Mouse (Mus musculus): ENCODE results near the gene Fam19a5. TPM values are rescaled to one million over a fixed set of nuclear protein-coding genes. Genes with fewer than 3 reads are reported as not detected.

The Fam19a5 gene
- polyA plus RNA-seq, 1 experiment from 2014 or later: 0.53 TPM

GRCm38 (mm10) chr15:87671929-87672328 lies 127.8 kb downstream of the Fam19a5 start:
- no peak for ATAC-seq (replicated peaks; ENCODE audit: extremely low read depth, insufficient read depth, low FRiP score)
- Histone ChIP-seq H3K9ac (ENCODE audit: low read length) (no peak overlapping the region), H3K4me2 (ENCODE audit: low read depth, low read length) (no peak overlapping the region), H3K36me3 (ENCODE audit: control insufficient read depth, insufficient read depth) (no peaks in the 10 kb centered on the region), H3K4me3 (ENCODE audit: low read length) (no peak overlapping the region), H3K4me1 (ENCODE audit: control insufficient read depth, insufficient read depth, low read length) (no peaks in the 10 kb centered on the region), H3K27me3 (ENCODE audit: control insufficient read depth, insufficient read depth, low read length) (no peaks in the 10 kb centered on the region), H3K27ac (ENCODE audit: low read length) (no peak overlapping the region), H3K9me3 (replicated peaks; ENCODE audit: control insufficient read depth, low read length) (no peaks in the 10 kb centered on the region)
- 82% methylated on average over 9 of the region's 9 CpGs for WGBS

GRCm38 (mm10) chr15:87678711-87679110 lies 134.6 kb downstream of the Fam19a5 start:
- 49% methylated on average over 6 of the region's 6 CpGs for WGBS
- Histone ChIP-seq H3K27ac (ENCODE audit: low read length) (no peak overlapping the region), H3K36me3 (ENCODE audit: control insufficient read depth, insufficient read depth) (no peaks in the 10 kb centered on the region), H3K27me3 (ENCODE audit: control insufficient read depth, insufficient read depth, low read length) (no peaks in the 10 kb centered on the region), H3K4me1 (ENCODE audit: control insufficient read depth, insufficient read depth, low read length) (no peaks in the 10 kb centered on the region; the same call in 1 of the 2 replicates), H3K9me3 (replicated peaks; ENCODE audit: control insufficient read depth, low read length) (no peaks in the 10 kb centered on the region), H3K4me3 (ENCODE audit: low read length) (no peak overlapping the region), H3K4me2 (ENCODE audit: low read depth, low read length) (no peak overlapping the region), H3K9ac (ENCODE audit: low read length) (no peak overlapping the region)
- no peak for ATAC-seq (replicated peaks; ENCODE audit: extremely low read depth, insufficient read depth, low FRiP score)

DNA sequence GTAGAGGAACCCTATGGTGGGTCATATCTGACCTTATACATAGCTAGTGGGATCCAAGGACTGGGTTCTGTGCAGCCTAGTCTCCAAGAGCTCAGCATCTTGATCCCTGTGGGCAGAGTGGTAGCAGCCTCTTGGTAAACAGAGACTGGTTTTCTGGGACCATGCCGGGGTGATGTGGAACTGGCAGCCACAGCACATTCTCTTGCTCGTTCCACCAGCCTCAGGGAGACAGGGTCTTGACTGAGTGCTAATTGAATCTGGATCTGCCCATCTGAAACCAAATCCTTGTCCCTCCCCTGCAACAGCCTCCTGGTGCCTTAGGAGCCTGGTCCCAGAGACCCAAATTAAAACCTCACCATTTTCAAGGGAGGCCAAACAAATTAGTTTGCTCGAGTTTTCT lies 138.3 kb downstream of the Fam19a5 start:
- Histone ChIP-seq H3K4me1 (ENCODE audit: control insufficient read depth, insufficient read depth, low read length) (no peaks in the 10 kb centered on the region; the same call in 1 of the 2 replicates), H3K27ac (ENCODE audit: low read length) (no peak overlapping the region), H3K9ac (ENCODE audit: low read length) (no peak overlapping the region), H3K36me3 (ENCODE audit: control insufficient read depth, insufficient read depth) (no peaks in the 10 kb centered on the region), H3K4me2 (ENCODE audit: low read depth, low read length) (no peak overlapping the region), H3K27me3 (ENCODE audit: control insufficient read depth, insufficient read depth, low read length) (no peaks in the 10 kb centered on the region), H3K4me3 (ENCODE audit: low read length) (no peak overlapping the region), H3K9me3 (replicated peaks; ENCODE audit: control insufficient read depth, low read length) (no peaks in the 10 kb centered on the region)
- no peak for ATAC-seq (replicated peaks; ENCODE audit: extremely low read depth, insufficient read depth, low FRiP score)
- 62% methylated on average over 3 of the region's 3 CpGs for WGBS

DNA sequence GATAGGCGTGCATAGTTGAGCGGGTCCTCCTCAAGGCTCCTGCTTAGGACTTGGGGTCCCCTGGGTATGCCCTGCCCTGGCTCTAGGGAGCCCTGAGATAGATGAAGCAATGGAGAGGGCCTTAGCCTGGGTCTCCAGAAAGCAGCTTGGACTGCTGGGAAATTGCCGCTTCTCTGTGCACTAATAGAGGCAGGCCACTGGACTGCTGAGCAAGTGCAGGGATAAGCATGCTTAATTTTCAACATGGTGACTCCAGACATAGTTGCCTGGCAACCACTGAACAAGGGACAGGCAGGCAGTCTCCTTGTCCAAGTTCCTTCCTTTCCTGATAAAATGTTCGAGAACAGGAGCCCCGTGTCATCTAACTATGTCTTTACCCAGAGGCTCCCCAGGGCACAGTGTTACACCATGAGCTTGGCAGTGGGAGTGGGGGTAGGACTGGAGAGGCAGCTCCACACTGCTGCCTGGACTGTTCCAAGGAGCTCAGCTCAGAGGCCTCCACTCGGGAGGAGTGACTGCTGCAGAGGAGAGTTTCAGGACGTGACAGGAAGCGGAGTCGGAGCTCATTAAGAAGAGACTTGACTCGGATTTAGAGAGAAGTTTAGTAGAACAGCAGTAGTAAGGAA lies 142.4 kb downstream of the Fam19a5 start:
- H3K4me1 ChIP-seq (ENCODE audit: control insufficient read depth, insufficient read depth, low read length): no peaks in the 10 kb centered on the region
- no peaks in the 10 kb centered on the region for H3K36me3 ChIP-seq (ENCODE audit: control insufficient read depth, insufficient read depth)
- H3K9ac ChIP-seq (ENCODE audit: low read length): no peak overlapping the region
- 52% methylated on average over 10 of the region's 10 CpGs for WGBS
- H3K27me3 ChIP-seq (ENCODE audit: control insufficient read depth, insufficient read depth, low read length): no peaks in the 10 kb centered on the region
- H3K9me3 ChIP-seq (replicated peaks; ENCODE audit: control insufficient read depth, low read length): no peaks in the 10 kb centered on the region
- ATAC-seq (replicated peaks; ENCODE audit: extremely low read depth, insufficient read depth, low FRiP score): 0 out of 2 replicates have a peak, but pooled peaks have one; percentile 23
- H3K27ac ChIP-seq (ENCODE audit: low read length): no peak overlapping the region
- no peak overlapping the region for H3K4me3 ChIP-seq (ENCODE audit: low read length)
- no peak overlapping the region for H3K4me2 ChIP-seq (ENCODE audit: low read depth, low read length)

- no peak overlapping the region for H3K4me2 ChIP-seq (ENCODE audit: low read depth, low read length)
- 73% methylated on average over 15 of the region's 15 CpGs for WGBS
- no peak for ATAC-seq (replicated peaks; ENCODE audit: extremely low read depth, insufficient read depth, low FRiP score)
- H3K27me3 ChIP-seq (ENCODE audit: control insufficient read depth, insufficient read depth, low read length): no peaks in the 10 kb centered on the region
- no peak overlapping the region for H3K9ac ChIP-seq (ENCODE audit: low read length)
- H3K9me3 ChIP-seq (replicated peaks; ENCODE audit: control insufficient read depth, low read length): no peaks in the 10 kb centered on the region; the same call in 1 of the 2 replicates
- no peaks in the 10 kb centered on the region for H3K4me1 ChIP-seq (ENCODE audit: control insufficient read depth, insufficient read depth, low read length)
- H3K4me3 ChIP-seq (ENCODE audit: low read length): no peak overlapping the region
- no peaks in the 10 kb centered on the region for H3K36me3 ChIP-seq (ENCODE audit: control insufficient read depth, insufficient read depth)
- H3K27ac ChIP-seq (ENCODE audit: low read length): no peak overlapping the region
Measured at GRCm38 (mm10) chr15:87691271-87691955, 147.3 kb downstream of the Fam19a5 start.

DNA sequence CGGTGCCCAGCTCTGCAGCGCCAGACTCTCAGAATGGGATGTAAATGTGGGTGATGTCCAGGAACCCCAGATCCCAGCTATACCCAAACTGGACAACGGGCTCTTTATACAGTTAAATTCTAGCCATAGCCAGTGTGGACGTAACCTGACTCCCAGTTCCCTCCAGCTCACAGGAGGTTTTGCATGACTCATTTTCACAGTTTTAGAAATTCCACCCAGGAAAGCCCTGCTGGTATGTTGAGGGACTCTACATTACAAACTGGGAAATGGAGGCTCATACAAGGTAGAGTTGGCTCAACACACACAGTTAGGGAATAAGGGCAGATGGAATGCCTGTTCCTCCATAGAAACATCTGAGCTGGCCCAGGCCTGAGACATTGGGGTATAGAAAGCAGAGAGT lies 147.9 kb downstream of the Fam19a5 start:
- no peak for ATAC-seq (replicated peaks; ENCODE audit: extremely low read depth, insufficient read depth, low FRiP score)
- Histone ChIP-seq H3K27ac (ENCODE audit: low read length) (no peak overlapping the region), H3K4me1 (ENCODE audit: control insufficient read depth, insufficient read depth, low read length) (no peaks in the 10 kb centered on the region), H3K4me3 (ENCODE audit: low read length) (no peak overlapping the region), H3K4me2 (ENCODE audit: low read depth, low read length) (no peak overlapping the region), H3K27me3 (ENCODE audit: control insufficient read depth, insufficient read depth, low read length) (no peaks in the 10 kb centered on the region), H3K9ac (ENCODE audit: low read length) (no peak overlapping the region), H3K36me3 (ENCODE audit: control insufficient read depth, insufficient read depth) (no peaks in the 10 kb centered on the region), H3K9me3 (replicated peaks; ENCODE audit: control insufficient read depth, low read length) (no peaks in the 10 kb centered on the region; the same call in 1 of the 2 replicates)
- WGBS: 78% methylated on average over 4 of the region's 4 CpGs

DNA sequence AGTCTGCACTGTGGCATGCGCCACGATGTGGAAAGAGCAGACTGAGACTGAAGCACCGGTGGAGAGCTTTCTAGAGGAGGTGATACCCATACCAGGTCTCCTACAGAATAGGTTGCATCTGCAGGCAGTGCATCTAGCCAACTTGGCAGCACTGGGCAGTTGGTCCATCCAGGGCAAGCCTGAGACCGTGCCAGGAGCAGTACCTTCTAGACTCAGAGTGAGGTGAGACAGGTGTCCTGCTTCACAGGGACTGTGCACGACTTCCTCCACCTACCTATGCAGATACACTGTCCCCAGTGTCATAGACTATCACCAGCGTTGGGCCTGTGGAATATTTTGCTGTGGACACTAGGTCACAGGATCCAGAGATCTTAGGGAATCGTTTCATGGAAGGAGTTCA lies 148.3 kb downstream of the Fam19a5 start:
- H3K9me3 ChIP-seq (replicated peaks; ENCODE audit: control insufficient read depth, low read length): no peaks in the 10 kb centered on the region; the same call in 1 of the 2 replicates
- no peak for ATAC-seq (replicated peaks; ENCODE audit: extremely low read depth, insufficient read depth, low FRiP score)
- H3K36me3 ChIP-seq (ENCODE audit: control insufficient read depth, insufficient read depth): no peaks in the 10 kb centered on the region
- no peak overlapping the region for H3K4me3 ChIP-seq (ENCODE audit: low read length)
- H3K27me3 ChIP-seq (ENCODE audit: control insufficient read depth, insufficient read depth, low read length): no peaks in the 10 kb centered on the region
- H3K9ac ChIP-seq (ENCODE audit: low read length): no peak overlapping the region
- H3K27ac ChIP-seq (ENCODE audit: low read length): no peak overlapping the region
- no peaks in the 10 kb centered on the region for H3K4me1 ChIP-seq (ENCODE audit: control insufficient read depth, insufficient read depth, low read length)
- no peak overlapping the region for H3K4me2 ChIP-seq (ENCODE audit: low read depth, low read length)
- 87% methylated on average over 7 of the region's 7 CpGs for whole genome bisulfite sequencing

DNA sequence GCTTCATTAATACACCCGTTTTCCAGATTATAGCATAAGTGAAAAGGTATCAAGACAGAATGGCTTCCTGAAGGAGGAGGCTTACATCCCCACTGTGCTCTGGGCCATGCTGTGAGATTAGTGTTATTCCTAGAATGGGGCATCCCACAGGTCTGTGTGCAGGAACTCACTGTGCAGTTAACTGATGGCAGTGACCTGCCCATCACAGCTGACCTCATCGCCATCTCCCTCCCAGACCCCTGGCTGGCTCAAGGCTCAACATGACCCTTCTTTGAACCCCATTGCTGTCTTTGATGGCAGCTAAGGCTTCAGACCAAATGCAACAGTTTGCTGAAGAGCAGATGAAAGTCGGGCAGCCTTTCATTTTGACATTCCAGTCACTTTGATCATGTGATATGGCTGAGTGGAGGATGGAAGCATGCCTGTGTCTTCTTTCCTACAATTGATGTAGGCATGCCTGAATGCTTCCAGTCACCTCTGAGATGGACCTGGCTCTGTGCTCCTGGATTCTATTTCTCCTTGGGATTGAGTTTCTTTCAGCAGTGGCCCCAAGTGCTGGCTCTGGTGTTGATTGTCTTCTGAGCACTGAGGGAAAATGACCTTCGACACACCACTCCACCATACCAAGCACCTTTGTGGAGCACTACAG lies 148.9 kb downstream of the Fam19a5 start:
- Histone ChIP-seq H3K9ac (ENCODE audit: low read length) (no peak overlapping the region), H3K9me3 (replicated peaks; ENCODE audit: control insufficient read depth, low read length) (no peaks in the 10 kb centered on the region; the same call in 1 of the 2 replicates), H3K4me3 (ENCODE audit: low read length) (no peak overlapping the region), H3K27ac (ENCODE audit: low read length) (no peak overlapping the region), H3K4me2 (ENCODE audit: low read depth, low read length) (no peak overlapping the region), H3K36me3 (ENCODE audit: control insufficient read depth, insufficient read depth) (no peaks in the 10 kb centered on the region), H3K4me1 (ENCODE audit: control insufficient read depth, insufficient read depth, low read length) (no peaks in the 10 kb centered on the region), H3K27me3 (ENCODE audit: control insufficient read depth, insufficient read depth, low read length) (no peaks in the 10 kb centered on the region)
- 67% methylated on average over 4 of the region's 4 CpGs for WGBS
- no peak for ATAC-seq (replicated peaks; ENCODE audit: extremely low read depth, insufficient read depth, low FRiP score)

GRCm38 (mm10) chr15:87697433-87697996 lies 153.4 kb downstream of the Fam19a5 start:
- 72% methylated on average over 13 of the region's 13 CpGs for WGBS
- H3K27me3 ChIP-seq (ENCODE audit: control insufficient read depth, insufficient read depth, low read length): no peaks in the 10 kb centered on the region

More at GRCm38 (mm10) chr15:87697433-87697996, 153.4 kb downstream of the Fam19a5 start:
- no peak overlapping the region for H3K4me3 ChIP-seq (ENCODE audit: low read length)
- H3K27ac ChIP-seq (ENCODE audit: low read length): no peak overlapping the region
- H3K4me2 ChIP-seq (ENCODE audit: low read depth, low read length): no peak overlapping the region
- no peak for ATAC-seq (replicated peaks; ENCODE audit: extremely low read depth, insufficient read depth, low FRiP score)
- peaks cover 8% of the 10 kb centered on the region for H3K9me3 ChIP-seq (replicated peaks; ENCODE audit: control insufficient read depth, low read length)
- H3K36me3 ChIP-seq (ENCODE audit: control insufficient read depth, insufficient read depth): no peaks in the 10 kb centered on the region
- H3K9ac ChIP-seq (ENCODE audit: low read length): no peak overlapping the region
- no peaks in the 10 kb centered on the region for H3K4me1 ChIP-seq (ENCODE audit: control insufficient read depth, insufficient read depth, low read length)
